Mouse (Mus musculus) left cerebral cortex, adult 6 months (tissue): ENCODE measurements around the gene Snapc4. TPM values are rescaled to one million over a fixed set of nuclear protein-coding genes. Genes with fewer than 3 reads are reported as not detected.

ENCODE experiments used
- long read RNA-seq, 2 experiments: library from polyadenylated mRNA; unstranded; transcript quantifications; one replicate each; pipeline ENCODE4 v2.0.0; 2019 to 2020
- polyA plus RNA-seq: library from polyadenylated mRNA; unstranded; fragments of <200 nt; fragmentation: Nextera tagmentation; gene quantifications from 2 replicates; pipeline ENCODE4 v1.2.3, GENCODE M21; 2021

The Snapc4 gene
- 5.9 and 6.4 TPM in 2 replicates for polyA plus RNA-seq
- long read RNA-seq, experiment 1, full-length matches to known transcripts: 5 of 46 reads
- long read RNA-seq, experiment 1, partial matches to known transcripts: 11 of 46 reads
- long read RNA-seq, experiment 1, other reads (novel, unspliced or antisense): 30 of 46 reads
- long read RNA-seq, experiment 2, partial matches to known transcripts: 0 of 1 reads
- long read RNA-seq, experiment 2, other reads (novel, unspliced or antisense): 1 of 1 reads

DNA sequence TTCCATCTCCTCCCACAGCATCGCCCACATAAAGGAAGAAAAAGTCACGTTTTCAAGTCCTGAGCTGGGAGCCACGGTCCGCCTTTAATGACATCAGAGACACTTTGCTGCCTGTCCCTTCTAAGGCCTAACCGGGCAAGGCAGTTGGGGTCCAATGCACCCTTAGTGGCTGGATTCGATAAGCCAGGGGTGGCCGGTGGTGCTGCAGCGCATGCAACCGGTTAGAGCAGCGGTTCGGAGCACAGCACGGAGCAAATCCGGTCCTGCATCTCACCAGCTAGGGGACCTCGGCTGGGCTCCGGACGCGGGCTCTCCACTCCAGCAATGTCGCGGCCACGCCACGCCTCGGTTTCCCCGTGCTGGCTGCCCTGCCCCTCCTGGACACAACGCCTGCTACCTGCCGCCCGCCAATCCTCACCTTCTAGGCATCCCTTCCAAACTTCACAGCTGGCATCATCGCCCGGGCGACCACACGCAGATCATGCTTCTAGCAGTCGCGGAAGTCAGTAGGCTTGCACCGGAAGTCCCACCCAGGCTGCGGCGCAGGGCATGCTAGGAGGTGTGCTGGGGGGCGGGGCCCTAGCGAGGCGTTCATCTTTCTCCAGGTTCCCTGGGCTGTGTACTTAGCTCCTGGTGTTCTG is at the start of gene Snapc4:
Gene Snapc4 (minus strand): TSS at position 523 of the 641 bp plus-strand sequence.

DNA sequence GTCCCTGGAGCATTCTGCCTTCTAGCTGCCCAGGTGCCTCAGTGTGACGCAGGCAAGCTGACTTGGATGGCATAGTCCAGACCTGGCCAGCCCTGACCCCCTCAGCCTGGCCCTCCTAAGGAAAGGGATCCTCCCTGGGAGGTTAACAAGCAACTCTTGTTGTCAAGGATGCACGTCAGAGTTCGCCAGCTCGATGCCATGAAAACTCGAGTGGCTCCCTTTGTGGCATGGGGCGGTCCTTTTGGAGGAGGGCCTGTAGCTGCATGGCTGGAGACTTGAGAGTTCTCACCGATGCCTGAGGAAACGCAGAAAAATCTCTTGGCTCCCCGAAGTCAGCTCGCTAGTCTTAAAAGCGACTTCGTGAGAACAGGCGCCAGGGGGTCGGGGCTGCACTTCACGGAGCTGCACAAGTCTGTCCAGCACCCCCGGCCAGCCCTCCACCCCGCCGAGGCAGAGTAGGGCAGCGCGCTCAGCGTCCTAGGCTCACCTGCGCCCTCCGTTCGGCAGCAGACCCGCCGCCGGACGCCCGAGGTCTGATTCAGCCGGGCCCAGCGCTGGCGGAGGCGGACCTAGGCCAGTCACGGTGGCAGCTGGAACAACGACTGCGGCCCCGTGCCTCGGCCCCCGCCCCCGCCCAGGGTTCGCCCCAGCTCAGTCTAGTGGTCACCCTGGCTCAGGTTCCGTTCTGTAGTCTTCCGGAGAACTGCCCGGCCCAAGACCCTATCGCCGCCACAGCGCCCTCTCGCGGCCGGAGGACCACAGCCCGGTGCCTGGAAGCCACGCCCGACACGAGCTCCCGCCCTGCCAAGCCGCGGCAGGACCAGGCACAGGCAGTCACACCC is 28.3 kb upstream of the Snapc4 start, which contains the start of gene Inpp5e:
Gene Inpp5e (minus strand): TSS at position 689 of the 842 bp plus-strand sequence.

DNA sequence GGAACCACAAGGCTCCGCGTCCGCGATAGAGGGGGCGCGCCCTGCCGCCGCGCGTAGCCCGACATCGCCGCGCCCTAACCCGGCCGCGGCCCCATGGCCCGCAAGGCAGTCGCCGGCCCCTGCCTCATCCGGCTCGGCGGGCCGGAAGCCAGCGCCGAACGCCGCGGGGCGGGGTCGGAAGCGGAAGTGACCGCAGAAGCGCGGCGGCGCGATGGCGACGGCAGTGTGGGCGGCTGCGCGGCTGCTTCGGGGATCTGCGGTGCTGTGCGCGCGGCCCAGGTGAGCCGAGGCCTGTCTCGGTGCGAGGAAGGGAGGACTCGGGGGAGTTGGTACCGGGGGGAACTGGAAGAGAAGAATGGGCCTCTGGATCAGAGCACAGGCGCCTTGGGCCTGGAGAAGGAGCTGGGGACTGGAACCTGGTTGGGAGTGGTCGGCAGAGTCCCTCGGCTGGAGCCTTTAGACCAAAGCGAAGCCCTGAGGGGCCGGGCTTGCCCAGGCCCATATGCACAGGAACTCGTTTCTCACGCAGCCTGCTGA is 8.8 kb upstream of the Snapc4 start, which contains the start of the genes Entr1 and Pmpca:
Gene Entr1 (minus strand): TSS at position 163 of the 537 bp plus-strand sequence.
Gene Pmpca (plus strand): TSS at position 186 of the 537 bp plus-strand sequence.

DNA sequence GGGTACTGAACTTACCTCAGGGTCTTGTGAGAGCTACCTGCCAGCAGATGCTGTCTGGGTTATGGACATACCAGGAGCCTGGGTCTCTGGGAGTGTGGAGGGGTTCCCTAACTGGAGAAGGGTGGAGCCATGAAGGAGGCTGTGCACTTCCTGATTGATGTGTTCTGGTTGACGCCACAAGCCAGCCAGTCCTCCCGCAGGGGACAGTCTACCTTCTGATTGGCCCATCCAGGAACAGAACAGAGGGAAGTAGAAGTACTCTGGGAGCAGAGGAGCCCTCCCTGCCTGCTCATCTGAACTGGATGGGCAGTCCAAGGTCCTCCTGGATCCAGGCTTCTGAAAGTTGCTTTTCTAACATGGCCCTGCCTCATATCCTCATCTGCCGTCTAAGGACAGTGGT is 19.7 kb downstream of the Snapc4 start, which contains the start of gene Card9:
Gene Card9 (minus strand): TSS at position 147 of the 400 bp plus-strand sequence.

DNA sequence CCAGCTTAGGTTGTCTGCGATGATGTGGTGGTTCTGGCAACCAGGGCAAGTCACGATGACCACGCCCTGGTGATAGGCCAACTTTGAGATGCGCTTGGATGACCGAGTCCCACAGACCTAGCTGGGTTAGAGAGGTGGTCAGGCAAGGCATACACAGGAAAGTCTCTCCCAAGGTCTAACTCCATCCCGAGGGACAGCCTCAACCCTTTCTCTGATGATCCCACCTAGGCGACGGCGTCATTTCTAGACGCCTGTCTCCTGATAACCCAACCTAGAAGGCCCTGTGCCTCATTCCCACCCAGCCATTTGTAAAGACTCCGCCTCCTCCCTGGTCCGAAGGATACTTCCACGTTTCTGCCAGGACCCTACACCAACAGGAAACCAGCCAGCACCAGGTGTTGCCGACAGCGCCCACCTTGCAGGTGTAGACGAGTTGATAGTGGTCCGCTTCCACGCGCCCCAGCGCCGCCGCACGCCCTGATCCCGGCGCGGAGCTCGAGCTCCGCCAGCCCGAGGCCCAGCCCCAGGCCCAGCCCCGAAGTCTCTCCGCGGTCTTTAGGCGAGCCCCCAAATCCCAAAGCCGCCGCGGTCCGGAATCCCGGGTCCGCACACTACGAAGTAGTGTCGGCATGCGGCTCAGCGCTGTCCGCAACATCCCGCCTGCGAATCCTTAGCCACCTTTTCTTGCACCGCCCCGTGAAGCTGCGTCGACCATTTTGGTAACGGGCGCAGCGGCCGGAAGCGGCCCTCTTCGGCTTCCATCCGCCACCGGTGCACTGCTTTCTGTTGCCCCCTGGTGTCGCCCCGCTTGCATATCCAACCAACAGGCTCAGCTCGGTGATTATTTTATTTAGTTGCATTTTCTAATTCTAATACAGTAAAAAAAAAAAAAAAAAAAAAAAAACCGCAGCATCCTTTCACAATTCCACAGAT is 28.8 kb downstream of the Snapc4 start, which contains the start of gene Dnlz:
Gene Dnlz (minus strand): TSS at position 753 of the 933 bp plus-strand sequence.

DNA sequence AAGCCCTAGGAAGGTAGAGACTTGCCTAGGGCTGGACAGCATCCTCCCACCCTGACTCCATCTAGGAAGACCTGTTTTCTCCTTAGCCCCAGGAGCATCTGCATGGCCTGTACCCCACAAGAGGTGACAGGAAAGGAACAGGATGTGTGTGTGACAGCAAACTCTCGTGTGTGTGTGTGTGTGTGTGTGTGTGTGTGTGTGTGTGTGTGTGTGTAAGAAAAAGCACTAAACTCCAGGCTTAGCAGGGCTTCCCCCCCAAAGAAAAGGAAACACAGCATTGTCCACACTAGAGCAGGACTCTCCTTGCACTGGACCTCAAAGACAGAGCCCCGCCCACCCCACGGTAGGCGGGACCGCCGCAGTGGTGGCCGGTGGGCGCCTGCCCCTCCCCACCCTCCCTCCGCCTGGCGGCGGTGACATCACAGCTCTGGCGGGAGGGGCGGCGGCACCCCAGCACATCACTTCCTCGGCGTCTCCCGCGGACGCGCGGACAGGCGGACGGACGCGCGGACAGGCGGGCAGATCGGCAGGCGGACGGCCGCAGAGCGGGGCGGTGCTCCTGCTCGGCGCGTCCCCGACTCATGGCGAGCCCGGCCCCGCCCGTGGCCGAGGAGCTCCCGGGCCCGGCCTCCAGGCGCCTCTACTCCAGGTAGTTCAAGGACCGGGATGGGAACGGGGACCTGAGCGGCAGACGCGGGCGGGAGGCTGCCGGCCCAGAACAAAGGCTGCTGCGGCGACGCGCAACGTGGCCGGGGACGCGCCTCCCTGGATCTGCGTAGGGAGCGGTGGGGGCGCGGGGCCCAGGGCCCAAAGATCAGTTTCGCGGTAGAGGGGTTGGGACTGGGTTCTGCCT is 65.2 kb downstream of the Snapc4 start, which contains the start of gene Gpsm1:
Gene Gpsm1 (plus strand): TSS at position 444 of the 853 bp plus-strand sequence.

Other genes with a start within 250 kb of the Snapc4 start
- gene Lhx3, start 172.4 kb downstream of the Snapc4 start, polyA plus RNA-seq: 0.25 TPM in 1 of 2 replicates, not detected in the other
- 8.0 and 10.2 TPM in 2 replicates for gene Qsox2, start 143.1 kb downstream of the Snapc4 start, polyA plus RNA-seq
- gene Ccdc187, start 86.1 kb downstream of the Snapc4 start, polyA plus RNA-seq: 0.15 and 0.28 TPM in 2 replicates
- gene Gpsm1, start 65.1 kb downstream of the Snapc4 start, polyA plus RNA-seq: 18.8 and 21.6 TPM in 2 replicates
- gene Dnlz, start 28.5 kb downstream of the Snapc4 start, polyA plus RNA-seq: 54.2 and 54.4 TPM in 2 replicates
- 0.47 and 0.87 TPM in 2 replicates for gene Card9, start 19.7 kb downstream of the Snapc4 start, polyA plus RNA-seq
- 64.1 and 80.9 TPM in 2 replicates for gene Entr1, start 8.7 kb upstream of the Snapc4 start, polyA plus RNA-seq
- 56.5 and 58.2 TPM in 2 replicates for gene Pmpca, start 8.7 kb upstream of the Snapc4 start, polyA plus RNA-seq
- 5.0 and 6.7 TPM in 2 replicates for gene Inpp5e, start 28.6 kb upstream of the Snapc4 start, polyA plus RNA-seq
- gene Sec16a, start 64.6 kb upstream of the Snapc4 start, polyA plus RNA-seq: 7.3 and 9.8 TPM in 2 replicates
- gene Notch1, start 136.0 kb upstream of the Snapc4 start, polyA plus RNA-seq: 4.5 and 5.6 TPM in 2 replicates
- 106 and 107 TPM in 2 replicates for gene Egfl7, start 199.4 kb upstream of the Snapc4 start, polyA plus RNA-seq
- gene Gm20532, start 206.0 kb upstream of the Snapc4 start, polyA plus RNA-seq: not detected in 2 replicates
- gene Agpat2, start 223.8 kb upstream of the Snapc4 start, polyA plus RNA-seq: 0.97 and 2.5 TPM in 2 replicates
- gene Fam69b, start 247.8 kb upstream of the Snapc4 start, polyA plus RNA-seq: 29.9 and 103 TPM in 2 replicates